Mouse (Mus musculus): ENCODE results near the gene Pim1. TPM values are rescaled to one million over a fixed set of nuclear protein-coding genes. Genes with fewer than 3 reads are reported as not detected.
"Not testable (repeated sequence)": the region's sequence is repeated elsewhere in the genome, so short reads cannot be mapped to it uniquely, and the experiment has no call there.

Pim1 gene
- polyA plus RNA-seq, 1 experiment from 2014 or later = 10.7 TPM

DNA sequence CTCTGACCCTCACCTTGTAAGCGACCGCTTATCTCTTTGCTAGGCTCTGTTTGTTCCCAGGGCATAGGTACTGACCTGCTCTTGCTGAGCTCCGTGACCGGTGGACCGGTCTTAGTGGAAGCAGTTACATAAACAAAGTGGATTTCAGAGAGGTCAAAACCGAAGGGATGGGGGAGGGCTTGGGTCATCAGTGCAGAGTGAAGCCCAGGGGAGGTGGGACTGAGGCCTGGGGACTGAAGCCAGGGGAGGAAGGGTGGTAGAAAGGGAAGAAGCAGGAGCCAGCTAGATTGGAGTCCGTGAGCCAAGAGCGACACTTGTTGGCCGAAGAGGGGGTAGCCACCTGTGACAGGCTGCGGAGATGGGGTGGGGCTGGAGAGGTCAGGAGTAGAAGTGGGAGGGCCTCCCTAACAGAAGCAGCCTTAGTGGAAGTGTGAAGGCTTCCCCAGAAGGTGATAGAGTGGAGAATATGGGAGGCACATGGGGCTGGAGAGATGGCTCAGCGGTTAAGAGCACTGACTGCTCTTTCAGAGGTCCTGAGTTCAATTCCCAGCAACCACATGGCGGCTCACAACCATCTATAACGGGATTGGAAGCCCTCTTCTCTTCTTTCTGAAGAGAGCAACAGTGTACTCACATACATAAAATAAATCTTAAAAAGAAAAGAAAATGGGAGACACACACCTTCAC lies 22.6 kb downstream of the Pim1 start:
- no peak overlapping the region for H3K27ac ChIP-seq (replicated peaks; ENCODE audit: low read depth, low read length)
- no peak overlapping the region for H3K4me3 ChIP-seq (ENCODE audit: low read depth, low read length)
- no peak overlapping the region for H3K4me2 ChIP-seq (ENCODE audit: low read depth, low read length)
- no peak overlapping the region for H3K9ac ChIP-seq (ENCODE audit: low read depth, low read length)
- DNase-seq (ENCODE audit: low spot score) (peak; percentile 72), ATAC-seq (ENCODE audit: low read depth) (peak; percentile 78)
- 30% methylated on average over 13 of the region's 13 CpGs for WGBS
- H3K4me1 ChIP-seq (ENCODE audit: control insufficient read depth, insufficient read depth, low read length) = no peaks in the 10 kb centered on the region
- no peaks in the 10 kb centered on the region for H3K9me3 ChIP-seq (ENCODE audit: control insufficient read depth, low read length)
- no peaks in the 10 kb centered on the region for H3K27me3 ChIP-seq (replicated peaks; ENCODE audit: control insufficient read depth, insufficient read depth, low read length)
- H3K36me3 ChIP-seq (ENCODE audit: control insufficient read depth, insufficient read depth, low read length) = no peaks in the 10 kb centered on the region

DNA sequence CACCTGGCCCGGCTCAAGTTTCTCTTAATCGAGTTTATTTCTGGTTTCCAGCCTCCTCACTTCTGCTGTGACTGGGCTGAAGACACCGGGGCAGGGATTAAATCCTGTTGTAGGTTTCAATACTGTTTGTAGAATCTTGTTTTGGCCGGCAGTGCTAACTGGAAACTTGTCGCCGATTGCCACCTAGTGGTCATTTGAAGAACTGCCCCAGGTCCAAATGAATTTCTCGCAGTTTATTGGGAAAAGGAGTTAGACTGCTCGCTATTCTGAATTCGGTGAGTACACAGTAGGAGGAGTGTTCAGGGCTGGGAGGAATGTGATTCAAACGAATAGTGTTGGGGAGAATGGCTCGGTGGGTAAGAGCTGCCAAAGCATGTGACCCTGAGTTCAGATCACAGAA lies 23.9 kb downstream of the Pim1 start:
- no peaks in the 10 kb centered on the region for H3K4me1 ChIP-seq (ENCODE audit: control insufficient read depth, insufficient read depth, low read length)
- 1% methylated on average over 11 of the region's 11 CpGs for WGBS
- H3K27me3 ChIP-seq (replicated peaks; ENCODE audit: control insufficient read depth, insufficient read depth, low read length) = no peaks in the 10 kb centered on the region
- ATAC-seq (ENCODE audit: low read depth) (peak; percentile 71), DNase-seq (ENCODE audit: low spot score) (peak; percentile 89)
- H3K4me3 ChIP-seq (ENCODE audit: low read depth, low read length) = no peak overlapping the region
- H3K36me3 ChIP-seq (ENCODE audit: control insufficient read depth, insufficient read depth, low read length) = no peaks in the 10 kb centered on the region
- no peaks in the 10 kb centered on the region for H3K9me3 ChIP-seq (ENCODE audit: control insufficient read depth, low read length)
- no peak overlapping the region for H3K27ac ChIP-seq (replicated peaks; ENCODE audit: low read depth, low read length)
- no peak overlapping the region for H3K9ac ChIP-seq (ENCODE audit: low read depth, low read length)
- H3K4me2 ChIP-seq (ENCODE audit: low read depth, low read length) = no peak overlapping the region

DNA sequence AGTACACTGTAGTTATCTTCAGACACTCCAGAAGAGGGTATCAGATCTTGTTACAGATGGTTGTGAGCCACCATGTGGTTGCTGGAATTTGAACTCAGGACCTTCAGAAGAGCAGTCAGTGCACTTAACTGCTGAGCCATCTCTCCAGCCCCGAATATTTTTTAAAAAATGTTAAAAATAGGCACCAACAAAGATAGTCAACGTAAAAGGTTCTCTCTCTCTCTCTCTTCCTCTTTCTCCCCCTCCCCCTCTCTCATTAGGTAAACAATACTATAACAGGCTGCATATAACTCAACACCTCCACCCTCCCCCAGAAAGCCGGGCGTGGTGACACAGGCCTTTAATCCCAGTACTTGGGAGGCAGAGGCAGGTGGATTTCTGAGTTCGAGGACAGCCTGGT lies 28.1 kb downstream of the Pim1 start:
- H3K36me3 ChIP-seq (ENCODE audit: control insufficient read depth, insufficient read depth, low read length); ATAC-seq (ENCODE audit: low read depth); H3K27ac ChIP-seq (replicated peaks; ENCODE audit: low read depth, low read length); H3K9ac ChIP-seq (ENCODE audit: low read depth, low read length); H3K4me2 ChIP-seq (ENCODE audit: low read depth, low read length); H3K4me3 ChIP-seq (ENCODE audit: low read depth, low read length); H3K9me3 ChIP-seq (ENCODE audit: control insufficient read depth, low read length); H3K27me3 ChIP-seq (replicated peaks; ENCODE audit: control insufficient read depth, insufficient read depth, low read length); H3K4me1 ChIP-seq (ENCODE audit: control insufficient read depth, insufficient read depth, low read length); DNase-seq (ENCODE audit: low spot score): not testable (repeated sequence)
- 88% methylated on average over 5 of the region's 5 CpGs for WGBS

- ATAC-seq (ENCODE audit: low read depth) = no peak
- 74% methylated on average over 8 of the region's 8 CpGs for WGBS
- H3K4me1 ChIP-seq (ENCODE audit: control insufficient read depth, insufficient read depth, low read length) = no peaks in the 10 kb centered on the region
- no peak overlapping the region for H3K9ac ChIP-seq (ENCODE audit: low read depth, low read length)
- no peaks in the 10 kb centered on the region for H3K36me3 ChIP-seq (ENCODE audit: control insufficient read depth, insufficient read depth, low read length)
- no peaks in the 10 kb centered on the region for H3K27me3 ChIP-seq (replicated peaks; ENCODE audit: control insufficient read depth, insufficient read depth, low read length)
- H3K9me3 ChIP-seq (ENCODE audit: control insufficient read depth, low read length) = no peaks in the 10 kb centered on the region
- H3K27ac ChIP-seq (replicated peaks; ENCODE audit: low read depth, low read length) = no peak overlapping the region
- H3K4me3 ChIP-seq (ENCODE audit: low read depth, low read length) = no peak overlapping the region
- DNase-seq (ENCODE audit: low spot score) = no peak
- no peak overlapping the region for H3K4me2 ChIP-seq (ENCODE audit: low read depth, low read length)
These were observed 29.2 kb downstream of the Pim1 start for GRCm38 (mm10) chr17:29519731-29520130.

- ATAC-seq (ENCODE audit: low read depth) (no peak), DNase-seq (ENCODE audit: low spot score) (no peak)
- Histone ChIP-seq H3K27ac (replicated peaks; ENCODE audit: low read depth, low read length) (no peak overlapping the region), H3K4me2 (ENCODE audit: low read depth, low read length) (no peak overlapping the region), H3K9me3 (ENCODE audit: control insufficient read depth, low read length) (peaks cover 11% of the 10 kb centered on the region; the same call in 1 of the 2 replicates), H3K36me3 (ENCODE audit: control insufficient read depth, insufficient read depth, low read length) (no peaks in the 10 kb centered on the region), H3K4me3 (ENCODE audit: low read depth, low read length) (no peak overlapping the region), H3K27me3 (replicated peaks; ENCODE audit: control insufficient read depth, insufficient read depth, low read length) (no peaks in the 10 kb centered on the region), H3K4me1 (ENCODE audit: control insufficient read depth, insufficient read depth, low read length) (no peaks in the 10 kb centered on the region), H3K9ac (ENCODE audit: low read depth, low read length) (no peak overlapping the region)
- 70% methylated on average over 2 of the region's 2 CpGs for WGBS
These were observed 35.1 kb downstream of the Pim1 start for GRCm38 (mm10) chr17:29525613-29526012.

DNA sequence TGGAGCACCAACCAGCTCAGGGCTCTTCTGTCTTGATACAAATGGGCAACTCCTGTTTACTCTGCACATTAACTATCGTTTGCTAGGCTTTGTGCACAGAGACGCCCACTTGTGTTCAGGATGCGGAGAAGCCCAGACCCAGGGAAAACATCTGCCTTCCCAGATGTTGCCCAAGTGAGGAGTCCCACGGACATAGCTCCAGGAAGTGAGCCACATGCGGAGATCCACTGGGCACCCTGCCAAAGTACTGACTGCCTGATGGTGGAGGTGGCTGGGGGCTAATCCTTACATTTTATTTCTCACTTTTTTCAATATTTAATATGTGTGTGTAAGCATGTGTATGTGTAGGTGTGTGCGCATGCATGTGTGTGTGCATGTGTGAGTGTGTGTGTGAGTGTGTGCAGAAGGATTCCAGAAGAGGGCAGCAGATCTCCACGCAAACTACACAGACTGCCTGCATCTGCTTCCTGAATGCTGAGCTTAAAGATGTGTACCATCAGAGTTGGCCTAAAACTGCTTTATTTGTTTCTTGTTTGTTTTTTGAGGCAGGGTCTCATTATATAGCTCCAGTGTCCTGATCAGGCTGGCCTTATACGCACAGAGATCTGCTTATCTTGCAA lies 38.1 kb downstream of the Pim1 start:
- ATAC-seq (ENCODE audit: low read depth) (no peak), DNase-seq (ENCODE audit: low spot score) (peak; percentile 38)
- Histone ChIP-seq H3K9ac (ENCODE audit: low read depth, low read length) (no peak overlapping the region), H3K4me1 (ENCODE audit: control insufficient read depth, insufficient read depth, low read length) (no peaks in the 10 kb centered on the region), H3K27ac (replicated peaks; ENCODE audit: low read depth, low read length) (no peak overlapping the region), H3K36me3 (ENCODE audit: control insufficient read depth, insufficient read depth, low read length) (no peaks in the 10 kb centered on the region), H3K27me3 (replicated peaks; ENCODE audit: control insufficient read depth, insufficient read depth, low read length) (no peaks in the 10 kb centered on the region), H3K9me3 (ENCODE audit: control insufficient read depth, low read length) (peaks cover 11% of the 10 kb centered on the region; the same call in 1 of the 2 replicates), H3K4me3 (ENCODE audit: low read depth, low read length) (no peak overlapping the region), H3K4me2 (ENCODE audit: low read depth, low read length) (no peak overlapping the region)
- 67% methylated on average over 8 of the region's 8 CpGs for WGBS

DNA sequence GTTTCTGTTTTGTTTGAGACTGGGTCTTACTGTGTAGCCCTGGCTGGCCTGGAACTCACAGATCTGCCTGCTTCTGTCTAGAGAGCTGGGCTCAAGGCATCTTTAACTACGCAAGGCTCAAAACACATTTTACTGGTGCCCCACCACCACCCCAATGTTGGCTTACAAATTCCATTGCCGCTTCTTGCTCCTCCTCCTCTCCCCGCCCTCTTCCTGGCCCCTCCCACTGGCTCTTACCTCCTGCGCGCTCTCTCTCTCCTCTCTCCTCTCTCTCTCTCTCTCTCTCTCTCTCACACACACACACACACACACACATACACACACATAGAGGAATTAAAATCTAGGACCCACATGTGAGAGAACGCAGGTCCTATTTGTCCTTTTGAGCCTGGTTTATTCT lies 40.0 kb downstream of the Pim1 start:
- Histone ChIP-seq H3K4me1 (ENCODE audit: control insufficient read depth, insufficient read depth, low read length) (no peaks in the 10 kb centered on the region), H3K4me3 (ENCODE audit: low read depth, low read length) (no peak overlapping the region), H3K27ac (replicated peaks; ENCODE audit: low read depth, low read length) (no peak overlapping the region), H3K9me3 (ENCODE audit: control insufficient read depth, low read length) (peaks cover 8% of the 10 kb centered on the region; the same call in 1 of the 2 replicates), H3K4me2 (ENCODE audit: low read depth, low read length) (no peak overlapping the region), H3K27me3 (replicated peaks; ENCODE audit: control insufficient read depth, insufficient read depth, low read length) (no peaks in the 10 kb centered on the region), H3K9ac (ENCODE audit: low read depth, low read length) (no peak overlapping the region), H3K36me3 (ENCODE audit: control insufficient read depth, insufficient read depth, low read length) (no peaks in the 10 kb centered on the region)
- no peak for DNase-seq (ENCODE audit: low spot score)
- no peak for ATAC-seq (ENCODE audit: low read depth)
- WGBS = 82% methylated on average over 6 of the region's 6 CpGs

DNA sequence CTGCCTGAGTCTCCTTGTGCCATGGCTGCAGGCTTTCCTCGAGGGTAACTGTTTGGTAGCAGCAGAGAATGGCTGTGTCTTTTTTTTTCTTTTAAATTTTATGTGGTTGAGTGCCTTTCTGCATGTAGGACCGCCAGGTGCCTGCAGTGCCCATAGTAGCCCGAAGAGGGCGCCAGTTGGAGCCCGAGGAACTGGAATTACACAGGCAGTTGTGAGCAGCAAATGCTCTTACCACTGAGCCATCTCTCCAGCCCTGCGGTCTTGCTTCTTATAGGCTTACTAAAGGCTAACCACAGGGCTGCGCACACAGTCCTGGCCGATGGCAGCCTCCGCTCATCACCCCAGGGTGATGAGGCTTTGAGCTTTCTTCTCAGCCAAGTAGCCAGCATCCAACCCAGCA lies 40.7 kb downstream of the Pim1 start:
- no peak for ATAC-seq (ENCODE audit: low read depth)
- 82% methylated on average over 9 of the region's 9 CpGs for WGBS
- DNase-seq (ENCODE audit: low spot score) = no peak
- Histone ChIP-seq H3K9me3 (ENCODE audit: control insufficient read depth, low read length) (0 out of 2 replicates have a peak, but pooled peaks cover under 1% of the 10 kb centered on the region), H3K4me1 (ENCODE audit: control insufficient read depth, insufficient read depth, low read length) (no peaks in the 10 kb centered on the region), H3K36me3 (ENCODE audit: control insufficient read depth, insufficient read depth, low read length) (no peaks in the 10 kb centered on the region), H3K4me3 (ENCODE audit: low read depth, low read length) (no peak overlapping the region), H3K9ac (ENCODE audit: low read depth, low read length) (no peak overlapping the region), H3K27ac (replicated peaks; ENCODE audit: low read depth, low read length) (no peak overlapping the region), H3K27me3 (replicated peaks; ENCODE audit: control insufficient read depth, insufficient read depth, low read length) (no peaks in the 10 kb centered on the region), H3K4me2 (ENCODE audit: low read depth, low read length) (no peak overlapping the region)
